Mouse (Mus musculus) lung, embryonic 15.5 days (tissue): Measurements from ENCODE around the gene Klf7. TPM values are rescaled to one million over a fixed set of nuclear protein-coding genes. Genes with fewer than 3 reads are reported as not detected.

Experiments
- ATAC-seq: fragments of 200-750 bp; cut with Nextera tagmentation; 2 replicates; pipeline ENCODE4 v1.8.0; 2017; ENCODE audit warnings: moderate number of reproducible peaks, borderline replicate concordance; ENCODE audit not compliant: low FRiP score, low TSS enrichment; ENCODE audit errors: extremely low read depth
- H3K27ac ChIP-seq: fragments of 300-500 bp; sonication (generic); 2 replicates; pipeline ENCODE4 v1.5.1; 2015; ENCODE audit warnings: moderate library complexity, mild to moderate bottlenecking, inconsistent platforms
- H3K27me3 ChIP-seq: fragments of 300-500 bp; sonication (generic); 2 replicates; pipeline ENCODE4 v1.6.1; 2015; ENCODE audit warnings: inconsistent platforms
- H3K36me3 ChIP-seq: fragments of 300-500 bp; sonication (generic); 2 replicates; pipeline ENCODE4 v1.6.1; 2015; ENCODE audit warnings: inconsistent platforms
- H3K4me1 ChIP-seq: fragments of 300-500 bp; sonication (generic); 2 replicates; pipeline ENCODE4 v1.6.1; 2015; ENCODE audit warnings: inconsistent platforms
- H3K4me2 ChIP-seq: fragments of 300-500 bp; sonication (generic); 2 replicates; pipeline ENCODE4 v1.6.1; 2015; ENCODE audit warnings: inconsistent platforms, mild to moderate bottlenecking, moderate library complexity
- H3K4me3 ChIP-seq: fragments of 300-500 bp; sonication (generic); 2 replicates; pipeline ENCODE4 v1.5.1; 2015; ENCODE audit warnings: mild to moderate bottlenecking, inconsistent platforms
- H3K9ac ChIP-seq: fragments of 300-500 bp; sonication (generic); 2 replicates; pipeline ENCODE4 v1.6.1; 2015; ENCODE audit warnings: inconsistent platforms
- H3K9me3 ChIP-seq: fragments of 300-500 bp; sonication (generic); 2 replicates; pipeline ENCODE4 v1.6.1; 2016; ENCODE audit warnings: inconsistent platforms
- WGBS: fragments of 180-500 bp; shearing (Covaris S2); methylation state at CpG from one replicate; pipeline ENCODE4 v1.1.7; 2015; 5-methylcytosine and 5-hydroxymethylcytosine counted together
- polyA plus RNA-seq: library from polyadenylated mRNA; unstranded; fragments of >200 nt; fragmentation: Nextera tagmentation; extraction: Ambion mirVana; gene quantifications from 2 replicates; pipeline ENCODE4 v1.2.1, GENCODE M21; 2015

Gene Klf7
- polyA plus RNA-seq, 1 experiment from 2014 or later = 23.9 TPM

- no peak for ATAC-seq
- H3K4me3 ChIP-seq = no peak overlapping the region
- H3K36me3 ChIP-seq = 0 out of 2 replicates have a peak, but pooled peaks cover 14% of the 10 kb centered on the region
- 87% methylated on average over 1 of the region's 1 CpGs for WGBS
- peaks cover 3% of the 10 kb centered on the region; the same call in 1 of the 2 replicates for H3K4me1 ChIP-seq
- H3K4me2 ChIP-seq = no peak overlapping the region
- no peak overlapping the region for H3K27ac ChIP-seq
- H3K9me3 ChIP-seq = no peaks in the 10 kb centered on the region
- no peak overlapping the region for H3K9ac ChIP-seq
- no peaks in the 10 kb centered on the region for H3K27me3 ChIP-seq
These were observed 40.3 kb downstream of the Klf7 start for GRCm38 (mm10) chr1:64081791-64082190.

DNA sequence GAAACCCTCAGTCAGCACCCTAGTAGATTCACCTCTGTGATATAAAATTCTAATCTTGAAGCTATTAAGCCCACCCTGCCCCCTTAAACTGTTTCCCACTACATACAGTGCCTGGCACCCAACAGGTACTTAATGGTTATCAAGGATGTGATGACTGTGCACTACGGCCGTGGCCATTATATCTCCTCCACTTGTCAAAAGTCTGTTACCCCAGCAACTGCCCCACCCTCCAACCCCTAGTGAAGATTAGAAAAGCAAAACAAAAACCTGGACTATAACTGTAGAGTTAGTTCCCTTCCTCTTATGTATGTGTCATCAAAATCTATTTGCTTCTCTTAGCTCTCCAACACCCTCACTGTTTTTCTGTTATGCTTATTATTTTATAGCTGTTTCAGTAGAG, 40.9 kb downstream of the Klf7 start:
- H3K4me2 ChIP-seq = no peak overlapping the region
- 0 out of 2 replicates have a peak, but pooled peaks cover 14% of the 10 kb centered on the region for H3K36me3 ChIP-seq
- H3K27ac ChIP-seq = no peak overlapping the region
- H3K4me3 ChIP-seq = no peak overlapping the region
- H3K4me1 ChIP-seq = peaks cover 3% of the 10 kb centered on the region; the same call in 1 of the 2 replicates
- 42% methylated on average over 2 of the region's 2 CpGs for WGBS
- no peak overlapping the region for H3K9ac ChIP-seq
- H3K9me3 ChIP-seq = no peaks in the 10 kb centered on the region
- no peaks in the 10 kb centered on the region for H3K27me3 ChIP-seq
- ATAC-seq = no peak

- 83% methylated on average over 2 of the region's 2 CpGs for WGBS
- no peak overlapping the region for H3K27ac ChIP-seq
- no peak overlapping the region for H3K4me2 ChIP-seq
- H3K27me3 ChIP-seq = no peaks in the 10 kb centered on the region
- H3K4me1 ChIP-seq = peaks cover 3% of the 10 kb centered on the region; the same call in 1 of the 2 replicates
- no peaks in the 10 kb centered on the region for H3K9me3 ChIP-seq
- H3K36me3 ChIP-seq = peaks cover 16% of the 10 kb centered on the region; the same call in 1 of the 2 replicates
- no peak overlapping the region for H3K4me3 ChIP-seq
- no peak overlapping the region for H3K9ac ChIP-seq
- no peak for ATAC-seq
These were observed 41.8 kb downstream of the Klf7 start for GRCm38 (mm10) chr1:64080263-64080662.

DNA sequence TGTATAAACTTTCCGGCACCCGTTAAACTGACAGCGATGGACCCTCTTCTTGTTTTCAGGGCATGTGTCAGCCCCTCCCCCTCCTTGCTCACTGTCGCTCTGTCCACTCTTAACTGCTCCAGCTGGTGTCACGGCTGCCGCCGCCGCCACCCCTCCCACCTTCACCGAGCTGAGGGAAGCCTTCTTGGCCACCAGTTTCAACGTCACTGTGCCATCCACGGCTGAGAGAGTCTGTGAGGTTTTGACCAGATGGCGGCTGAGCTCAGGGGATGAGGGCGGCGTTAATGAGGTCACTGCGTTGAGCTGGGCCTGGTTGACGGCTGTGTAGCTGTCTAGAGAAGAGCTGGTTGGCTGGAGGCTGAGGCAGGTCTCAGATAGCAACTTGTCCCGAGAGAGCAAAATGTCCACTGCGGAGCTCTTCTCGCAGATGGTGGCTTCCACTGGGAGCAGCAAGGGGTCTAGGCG, 43.3 kb downstream of the Klf7 start:
- Histone ChIP-seq H3K9me3 (no peaks in the 10 kb centered on the region), H3K36me3 (peaks cover 25% of the 10 kb centered on the region; the same call in 1 of the 2 replicates), H3K27me3 (no peaks in the 10 kb centered on the region), H3K4me3 (no peak overlapping the region), H3K9ac (no peak overlapping the region), H3K4me2 (no peak overlapping the region), H3K4me1 (peaks cover 3% of the 10 kb centered on the region; the same call in 1 of the 2 replicates), H3K27ac (no peak overlapping the region)
- WGBS = 71% methylated on average over 20 of the region's 20 CpGs
- ATAC-seq = no peak

DNA sequence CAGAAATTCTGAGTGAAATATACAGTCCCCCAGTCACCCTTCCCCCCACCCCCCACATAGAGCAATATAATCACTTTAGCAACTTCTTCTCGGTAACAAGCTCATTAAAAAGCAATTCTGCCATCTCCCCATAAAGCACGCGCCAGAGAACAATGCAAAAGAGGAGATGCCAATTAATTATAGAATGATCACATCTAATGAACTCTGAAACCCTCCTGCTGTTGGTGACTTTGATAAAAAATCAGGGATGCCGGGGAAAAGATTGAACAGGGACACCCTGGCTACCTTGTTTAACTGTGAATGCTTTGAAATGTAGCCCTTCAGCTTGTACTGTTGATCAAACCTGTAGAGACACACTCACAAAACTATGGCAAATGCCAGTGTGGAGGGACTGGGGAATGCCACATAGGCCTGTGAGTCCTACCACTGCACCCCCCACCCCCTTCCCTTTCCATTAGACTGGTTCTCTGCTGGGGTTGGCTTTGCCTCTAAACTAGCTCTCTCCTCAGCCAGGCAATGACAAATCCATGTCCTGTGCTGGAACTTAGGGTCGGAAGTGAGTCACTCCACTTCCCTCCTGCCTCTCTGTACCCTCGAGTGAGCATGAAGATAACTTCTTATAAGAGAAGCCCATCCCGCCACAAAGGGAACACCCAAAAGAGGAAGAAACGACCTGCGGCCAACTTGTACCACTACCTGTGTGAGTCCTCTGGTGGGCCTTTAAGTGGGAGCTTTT, 43.9 kb downstream of the Klf7 start:
- H3K9me3 ChIP-seq = no peaks in the 10 kb centered on the region
- no peak overlapping the region for H3K4me3 ChIP-seq
- H3K27ac ChIP-seq = no peak overlapping the region
- H3K9ac ChIP-seq = no peak overlapping the region
- no peak overlapping the region for H3K4me2 ChIP-seq
- peaks cover 3% of the 10 kb centered on the region; the same call in 1 of the 2 replicates for H3K4me1 ChIP-seq
- H3K36me3 ChIP-seq = peaks cover 25% of the 10 kb centered on the region; the same call in 1 of the 2 replicates
- ATAC-seq = no peak
- no peaks in the 10 kb centered on the region for H3K27me3 ChIP-seq
- WGBS = 74% methylated on average over 9 of the region's 9 CpGs

GRCm38 (mm10) chr1:64074051-64074450, 48.0 kb downstream of the Klf7 start:
- Histone ChIP-seq H3K4me3 (no peak overlapping the region), H3K27ac (no peak overlapping the region), H3K4me1 (no peaks in the 10 kb centered on the region), H3K4me2 (no peak overlapping the region), H3K27me3 (no peaks in the 10 kb centered on the region), H3K9ac (no peak overlapping the region), H3K9me3 (no peaks in the 10 kb centered on the region), H3K36me3 (peaks cover 23% of the 10 kb centered on the region; the same call in 1 of the 2 replicates)
- WGBS = 79% methylated on average over 5 of the region's 5 CpGs
- ATAC-seq = no peak

- Histone ChIP-seq H3K4me2 (no peak overlapping the region), H3K4me3 (no peak overlapping the region), H3K27me3 (no peaks in the 10 kb centered on the region), H3K9me3 (no peaks in the 10 kb centered on the region), H3K9ac (no peak overlapping the region), H3K4me1 (no peaks in the 10 kb centered on the region), H3K36me3 (peaks cover 11% of the 10 kb centered on the region; the same call in 1 of the 2 replicates), H3K27ac (no peak overlapping the region)
- no peak for ATAC-seq
- WGBS = 91% methylated on average over 2 of the region's 2 CpGs
These were observed 51.1 kb downstream of the Klf7 start for GRCm38 (mm10) chr1:64070947-64071346.

GRCm38 (mm10) chr1:64066320-64067254, 55.5 kb downstream of the Klf7 start:
- Histone ChIP-seq H3K4me3 (no peak overlapping the region), H3K9me3 (no peaks in the 10 kb centered on the region), H3K27ac (no peak overlapping the region), H3K4me2 (no peak overlapping the region), H3K9ac (no peak overlapping the region), H3K4me1 (no peaks in the 10 kb centered on the region), H3K36me3 (no peaks in the 10 kb centered on the region), H3K27me3 (no peaks in the 10 kb centered on the region)
- WGBS = 66% methylated on average over 10 of the region's 10 CpGs
- no peak for ATAC-seq

DNA sequence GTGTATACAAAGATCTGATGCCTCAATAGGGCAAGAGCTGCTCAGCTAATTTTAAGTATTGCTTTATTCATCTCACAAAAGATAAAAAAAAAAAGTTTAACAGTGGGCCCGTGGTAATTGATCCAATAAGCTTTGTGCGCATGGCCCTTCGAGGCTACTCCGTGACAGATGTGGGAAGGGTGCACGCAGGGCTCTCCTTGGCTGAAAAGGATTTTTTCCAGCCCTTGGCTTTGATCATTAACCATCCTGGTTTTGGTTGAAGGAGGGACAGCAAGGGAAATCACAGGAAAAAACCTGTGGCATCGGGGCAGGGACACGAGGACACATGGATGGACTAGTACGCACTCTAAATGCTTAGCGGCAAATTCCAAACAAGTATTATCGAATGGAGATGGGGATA, 60.6 kb downstream of the Klf7 start:
- Histone ChIP-seq H3K4me1 (peaks cover 17% of the 10 kb centered on the region), H3K36me3 (no peaks in the 10 kb centered on the region), H3K4me3 (no peak overlapping the region), H3K4me2 (no peak overlapping the region), H3K9ac (no peak overlapping the region), H3K27ac (no peak overlapping the region), H3K9me3 (no peaks in the 10 kb centered on the region), H3K27me3 (no peaks in the 10 kb centered on the region)
- 89% methylated on average over 10 of the region's 10 CpGs for WGBS
- no peak for ATAC-seq

DNA sequence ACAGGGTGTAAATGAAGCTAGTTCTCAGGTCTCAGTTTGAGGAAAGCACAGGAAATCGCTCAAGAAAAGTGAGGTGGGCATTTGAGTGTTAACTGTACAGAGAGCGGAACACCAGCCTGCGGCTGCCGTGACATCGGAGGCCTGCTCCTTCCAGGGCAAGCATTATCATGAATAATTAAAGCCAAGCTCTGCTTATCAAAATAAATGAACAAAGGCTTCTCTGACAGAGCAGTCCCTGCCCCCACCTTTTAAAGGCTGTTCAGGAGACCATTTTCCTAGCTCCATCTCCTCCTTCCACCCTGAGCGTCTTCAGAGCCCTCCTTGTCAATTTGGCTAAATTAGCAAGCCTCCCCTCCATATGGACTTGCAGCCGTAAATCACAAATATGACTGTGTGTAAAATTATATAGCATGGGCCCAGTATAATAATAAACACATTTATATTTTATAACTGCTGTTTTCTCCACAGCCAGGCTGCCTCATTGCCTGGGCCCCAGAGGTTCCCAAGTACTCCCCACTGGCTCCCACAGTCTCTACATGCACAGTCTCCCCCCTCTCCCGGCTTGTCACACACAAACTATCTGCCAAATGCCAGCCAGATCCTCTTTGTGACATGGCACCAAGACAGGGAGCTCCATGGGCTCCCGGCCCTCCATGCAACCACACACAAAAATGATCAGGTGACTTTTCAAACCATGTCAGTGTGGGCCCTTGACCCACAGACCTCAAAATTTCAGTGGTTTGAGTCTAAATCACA, 61.2 kb downstream of the Klf7 start:
- 53% methylated on average over 9 of the region's 9 CpGs for WGBS
- H3K9ac ChIP-seq = no peak overlapping the region
- H3K27ac ChIP-seq = no peak overlapping the region
- ATAC-seq = no peak
- H3K27me3 ChIP-seq = no peaks in the 10 kb centered on the region
- H3K4me3 ChIP-seq = no peak overlapping the region
- H3K9me3 ChIP-seq = no peaks in the 10 kb centered on the region
- peaks cover 20% of the 10 kb centered on the region for H3K4me1 ChIP-seq
- no peaks in the 10 kb centered on the region for H3K36me3 ChIP-seq
- H3K4me2 ChIP-seq = no peak overlapping the region

GRCm38 (mm10) chr1:64060116-64060515, 62.0 kb downstream of the Klf7 start:
- Histone ChIP-seq H3K9me3 (no peaks in the 10 kb centered on the region), H3K27me3 (no peaks in the 10 kb centered on the region), H3K4me3 (no peak overlapping the region), H3K4me1 (peaks cover 20% of the 10 kb centered on the region), H3K9ac (no peak overlapping the region), H3K4me2 (no peak overlapping the region), H3K27ac (no peak overlapping the region), H3K36me3 (no peaks in the 10 kb centered on the region)
- WGBS = 65% methylated on average over 7 of the region's 7 CpGs
- ATAC-seq = no peak
